Mouse (Mus musculus): ENCODE data around the gene Atg4d.
A peak's percentile ranks its signal among the peaks of the same experiment; 100 is the strongest.
"Not testable (repeated sequence)": the region's sequence is repeated elsewhere in the genome, so short reads cannot be mapped to it uniquely, and the experiment has no call there.

Atg4d gene

DNA sequence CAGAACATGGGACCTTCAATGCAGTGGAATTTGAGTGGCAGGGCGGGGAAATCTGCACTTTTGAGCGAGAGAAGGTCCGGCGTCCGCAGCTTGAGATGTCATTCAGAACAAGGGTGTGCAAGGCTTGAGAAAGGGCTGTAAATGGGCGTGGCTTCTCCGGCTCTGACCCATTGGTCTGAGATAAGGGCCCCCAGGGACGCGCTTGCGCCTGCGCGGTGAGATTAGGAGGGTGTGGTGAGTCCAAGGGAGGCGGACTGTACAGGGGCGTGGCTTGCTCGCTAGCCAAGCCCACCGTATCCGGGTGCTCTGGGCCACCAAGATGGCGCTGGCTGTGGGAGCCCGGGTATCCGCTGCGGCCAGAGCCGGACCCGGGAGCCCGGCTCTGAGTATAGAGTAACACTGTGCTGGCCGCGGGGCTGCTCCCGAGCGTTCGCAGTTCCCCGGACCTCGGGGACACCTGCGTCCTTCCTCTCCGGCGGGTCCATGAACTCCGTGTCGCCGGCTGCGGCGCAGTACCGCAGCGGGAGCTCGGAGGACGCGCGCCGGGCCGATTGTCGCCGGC lies at the start of gene Atg4d:
Atg4d (plus strand) TSS at position 294 of the 562 bp plus-strand sequence.
- peak; percentile 96 for DNase-seq (ENCODE audit: extremely low spot score, low read depth, low spot score)

DNA sequence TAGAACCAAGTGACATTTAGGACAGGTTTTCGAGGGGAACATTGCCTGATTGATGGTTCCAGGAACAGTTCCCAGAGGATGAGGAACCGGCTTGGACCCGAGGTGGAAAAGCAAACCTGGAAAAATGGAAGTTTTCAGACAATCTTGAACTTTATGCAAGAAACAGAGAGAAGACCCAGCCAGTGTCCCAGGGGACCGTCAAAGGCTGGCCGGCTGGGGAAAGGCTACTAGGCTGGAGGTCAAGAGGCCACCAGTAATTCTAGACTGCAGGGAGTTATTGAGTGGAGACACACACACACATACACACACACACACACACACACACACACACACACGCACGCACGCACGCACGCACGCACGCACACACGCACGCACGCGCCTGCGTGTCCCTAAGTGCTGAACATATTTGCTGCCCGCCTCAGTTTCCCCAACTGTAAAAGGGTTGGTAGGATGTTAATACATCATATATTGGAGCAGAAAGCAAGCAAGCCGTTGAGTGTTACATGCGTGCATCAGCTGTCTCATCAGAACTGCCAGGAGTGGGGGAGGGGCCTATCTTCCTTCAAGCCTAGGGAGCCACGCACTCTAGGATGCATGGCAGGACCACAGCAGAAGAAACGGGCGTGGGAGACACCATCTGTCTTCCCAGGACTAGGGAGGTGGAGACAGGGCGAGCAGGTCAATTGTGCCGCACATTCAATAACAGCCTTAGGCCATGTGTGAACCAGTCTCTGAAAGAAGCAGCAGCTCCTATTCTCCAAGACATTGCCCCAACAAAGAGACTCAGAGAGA lies 48.8 kb upstream of the Atg4d start:
- no peak for DNase-seq (ENCODE audit: extremely low spot score, low read depth, low spot score)

- DNase-seq (ENCODE audit: extremely low spot score, low read depth, low spot score): no peak
Measured at GRCm38 (mm10) chr9:21219820-21220219, 45.3 kb upstream of the Atg4d start.

DNA sequence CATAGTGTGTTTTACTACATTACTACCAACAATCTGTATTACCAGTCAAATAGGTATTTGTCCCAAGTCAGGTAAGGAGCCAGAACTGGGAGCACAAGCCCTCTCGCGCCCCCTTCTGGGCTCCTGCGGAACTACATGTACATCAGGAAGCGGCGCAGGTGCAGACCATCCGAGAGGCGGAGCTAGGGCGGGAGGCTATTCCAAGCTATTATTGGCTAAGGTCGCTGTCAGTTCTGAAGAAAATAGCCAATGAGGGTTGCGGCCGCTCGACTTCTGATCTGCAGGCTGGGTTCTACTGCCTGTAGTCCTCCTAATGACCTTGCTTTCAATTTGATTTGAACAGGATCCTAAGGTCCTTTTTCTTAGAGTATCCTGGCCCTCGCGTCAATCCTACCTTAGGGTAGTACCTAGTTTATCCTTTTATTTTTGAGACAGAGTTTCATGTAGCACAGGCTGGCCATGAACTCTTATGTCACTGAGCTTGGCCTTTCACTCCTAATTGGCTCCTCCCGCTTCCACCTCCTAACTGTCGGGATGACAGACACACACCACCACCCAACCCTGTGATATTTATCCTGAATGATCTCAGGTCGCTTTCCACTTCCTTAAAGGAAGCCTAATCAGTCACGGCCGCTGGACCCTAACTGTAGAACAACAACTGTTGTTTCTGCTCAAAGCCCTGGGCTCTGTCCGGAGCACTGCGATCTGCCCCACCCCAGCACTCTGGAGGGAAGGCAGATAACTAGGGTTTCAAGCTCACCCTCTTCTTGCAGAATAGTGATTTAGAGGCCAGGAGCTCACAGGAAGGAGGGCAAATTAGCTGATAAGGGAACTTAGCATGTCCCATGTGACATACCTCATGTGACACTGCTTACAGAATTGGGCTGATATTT lies 44.4 kb upstream of the Atg4d start:
- peak; percentile 79 for DNase-seq (ENCODE audit: extremely low spot score, low read depth, low spot score)

- peak; percentile 73 for DNase-seq (ENCODE audit: extremely low spot score, low read depth, low spot score)
Measured at GRCm38 (mm10) chr9:21221383-21221929, 43.6 kb upstream of the Atg4d start.

- DNase-seq (ENCODE audit: extremely low spot score, low read depth, low spot score): not testable (repeated sequence)
Measured at GRCm38 (mm10) chr9:21223490-21223889, 41.6 kb upstream of the Atg4d start.

DNA sequence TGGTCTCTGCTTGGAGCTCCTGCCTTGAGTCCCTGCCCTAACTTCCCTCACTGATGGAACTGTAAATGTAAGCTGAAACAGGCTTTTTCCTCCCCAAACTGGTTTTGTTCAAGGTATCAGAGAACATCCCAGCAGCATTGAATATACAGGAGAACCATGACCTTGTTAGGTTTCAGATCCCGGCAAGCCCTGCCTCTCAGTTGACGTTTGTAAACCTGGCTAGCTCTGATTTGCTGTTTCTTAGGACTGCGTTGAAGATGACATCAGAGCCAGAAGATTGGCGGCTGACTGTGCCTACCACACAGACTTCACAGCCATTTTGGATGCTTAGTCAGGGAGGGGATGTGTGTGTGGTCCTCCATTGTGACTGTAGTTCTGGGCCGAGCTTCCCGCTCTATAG lies 41.2 kb upstream of the Atg4d start:
- DNase-seq (ENCODE audit: extremely low spot score, low read depth, low spot score): no peak

DNA sequence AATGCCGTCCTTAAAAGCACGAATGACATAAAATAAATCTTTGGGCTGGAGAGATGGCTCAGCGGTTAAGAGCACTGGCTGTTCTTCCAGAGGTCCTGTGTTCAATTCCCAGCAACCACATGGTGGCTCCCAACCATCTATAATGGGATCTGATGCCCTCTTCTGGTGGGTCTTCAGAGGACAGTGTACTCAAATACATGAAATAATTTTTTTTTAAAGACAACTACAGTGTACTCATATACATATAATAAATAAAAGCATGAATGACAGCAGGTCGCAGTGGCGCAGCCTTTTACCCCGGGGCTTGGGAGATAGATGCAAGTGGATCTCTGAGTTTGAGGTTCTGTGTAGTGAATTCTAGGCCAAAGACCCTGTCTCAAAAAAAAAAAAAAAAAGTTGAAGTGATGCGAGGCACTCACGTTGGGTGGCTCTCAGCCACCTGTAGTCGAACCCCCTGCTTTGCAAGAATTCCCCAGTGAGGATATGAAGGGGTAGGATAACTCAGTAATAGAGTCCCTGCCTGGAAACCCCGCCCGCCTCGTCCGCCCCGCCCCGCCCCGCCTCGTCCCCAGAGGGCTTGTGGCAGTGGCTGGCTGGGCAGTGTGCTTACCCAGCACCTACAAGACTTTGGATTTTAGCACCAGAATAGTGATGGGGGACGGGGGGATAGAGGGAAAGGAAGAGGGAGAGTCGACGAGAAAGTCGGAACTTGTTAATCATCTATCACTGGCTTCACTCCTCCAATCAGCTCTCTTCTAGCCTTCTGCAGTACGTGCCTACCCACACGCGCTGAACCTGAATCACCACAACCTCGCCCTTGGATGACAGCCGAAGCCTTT lies 40.3 kb upstream of the Atg4d start:
- no peak for DNase-seq (ENCODE audit: extremely low spot score, low read depth, low spot score)

DNA sequence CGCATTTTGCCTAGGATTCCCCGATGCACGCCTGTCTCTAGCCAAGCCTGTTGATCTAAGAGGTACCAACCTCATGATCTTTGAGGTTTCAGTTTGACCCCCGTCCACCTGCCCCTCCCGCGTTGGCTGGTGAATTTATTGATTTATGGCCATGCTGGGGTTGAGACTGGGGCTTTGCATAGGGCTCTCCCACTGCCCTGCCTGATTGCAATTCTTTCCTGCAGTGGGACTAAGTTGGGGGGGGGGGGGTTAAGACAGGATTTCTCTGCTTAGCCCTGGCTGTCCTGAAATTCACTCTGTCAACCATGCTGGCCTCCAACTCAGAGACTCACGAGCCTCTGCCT lies 39.7 kb upstream of the Atg4d start:
- no peak for DNase-seq (ENCODE audit: extremely low spot score, low read depth, low spot score)

DNA sequence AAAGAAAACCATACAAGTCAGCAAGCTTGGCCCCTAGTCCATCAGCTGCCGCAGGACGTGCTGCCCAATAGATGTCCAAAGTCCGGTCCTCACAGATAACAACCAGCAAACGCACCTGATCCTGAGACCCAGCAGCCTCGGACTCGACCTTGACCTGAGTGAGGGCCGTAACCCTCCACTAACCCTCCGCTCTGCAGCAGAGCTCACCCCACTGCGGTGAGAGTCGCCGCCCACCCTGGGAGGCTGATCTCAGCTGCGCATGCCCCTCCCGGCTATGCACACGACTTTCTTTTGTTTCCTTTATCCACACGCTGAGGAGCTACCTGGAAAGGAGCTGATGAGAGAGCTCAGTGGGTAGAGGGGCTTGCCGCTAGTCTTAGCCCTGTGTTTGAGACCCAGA lies 37.8 kb upstream of the Atg4d start:
- no peak for DNase-seq (ENCODE audit: extremely low spot score, low read depth, low spot score)

- no peak for DNase-seq (ENCODE audit: extremely low spot score, low read depth, low spot score)
Measured at GRCm38 (mm10) chr9:21231551-21231950, 33.5 kb upstream of the Atg4d start.

DNA sequence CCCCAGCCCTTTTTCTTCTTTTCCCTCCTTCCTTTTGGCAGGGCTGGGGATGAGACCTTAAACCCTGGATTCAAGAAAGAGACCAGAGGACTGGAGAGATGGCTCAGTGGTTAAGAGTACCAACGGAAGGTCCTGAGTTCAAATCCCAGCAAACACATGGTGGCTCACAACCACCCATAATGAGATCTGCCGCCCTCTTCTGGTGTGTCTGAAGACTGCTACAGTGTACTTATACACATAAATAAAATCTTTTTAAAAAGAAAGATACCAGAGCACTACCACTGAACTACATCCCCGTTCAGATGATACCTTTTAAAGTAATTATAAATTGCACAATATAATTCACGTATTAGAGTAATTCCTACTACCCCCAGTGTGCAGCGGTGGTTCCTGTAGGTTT lies 32.2 kb upstream of the Atg4d start:
- no peak for DNase-seq (ENCODE audit: extremely low spot score, low read depth, low spot score)

DNA sequence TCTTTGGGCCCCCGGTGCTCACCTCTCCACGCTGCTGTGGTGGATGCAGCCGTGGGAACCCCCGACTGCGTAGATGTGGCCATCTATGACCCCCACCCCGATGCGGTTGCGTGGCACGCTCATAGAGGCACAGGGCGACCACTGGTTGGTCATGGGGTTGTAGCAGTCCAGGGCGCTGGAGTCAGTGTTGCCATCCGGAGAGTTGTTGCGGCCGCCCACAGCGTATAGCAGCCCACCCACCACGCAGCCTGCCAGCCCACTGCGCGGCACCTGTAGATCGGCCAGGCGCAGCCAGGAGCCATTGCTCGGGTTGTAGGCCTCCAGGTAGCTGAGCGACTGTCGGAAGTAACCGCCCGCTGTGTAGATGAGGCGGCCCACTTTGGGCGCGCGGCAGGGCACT lies 31.7 kb upstream of the Atg4d start:
- DNase-seq (ENCODE audit: extremely low spot score, low read depth, low spot score): no peak

DNA sequence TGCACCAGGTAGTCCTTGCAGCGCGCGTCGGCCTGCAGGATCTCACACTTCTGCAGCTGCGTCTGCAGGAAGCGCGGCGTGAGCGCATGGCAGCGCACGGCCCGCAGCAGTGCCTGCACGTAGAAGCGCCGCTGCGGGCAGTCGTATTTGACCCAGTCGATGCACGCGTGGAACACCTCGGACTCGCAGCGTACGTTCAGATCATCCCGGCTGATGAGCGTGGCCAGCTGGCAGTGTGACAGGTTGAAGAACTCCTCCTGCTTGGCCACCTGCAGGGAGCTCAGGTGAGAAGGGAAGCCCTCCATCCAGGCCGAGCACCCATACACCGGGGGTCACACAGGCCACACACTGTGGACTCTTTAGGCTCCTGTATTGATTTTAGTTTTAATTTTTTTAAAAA lies 31.3 kb upstream of the Atg4d start:
- DNase-seq (ENCODE audit: extremely low spot score, low read depth, low spot score): no peak

DNA sequence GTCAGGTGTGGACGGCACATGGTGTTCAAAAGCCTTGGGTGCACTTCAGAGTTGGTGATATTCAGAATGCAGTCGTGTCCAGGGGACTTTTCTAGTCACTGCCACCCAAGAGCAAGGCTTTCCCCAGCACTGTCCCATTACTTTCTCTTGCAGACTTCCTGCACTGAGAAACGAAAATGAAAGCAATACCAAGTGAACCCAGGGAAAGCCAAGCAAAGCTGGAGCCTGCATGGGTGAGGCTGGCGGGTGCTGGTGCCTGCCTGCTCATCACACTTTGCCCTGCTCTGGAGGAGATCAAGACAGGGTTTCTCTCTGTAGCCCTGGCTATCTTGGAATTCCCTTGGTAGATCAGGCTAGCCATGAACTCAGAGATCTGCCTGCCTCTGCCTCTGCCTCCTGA lies 29.8 kb upstream of the Atg4d start:
- DNase-seq (ENCODE audit: extremely low spot score, low read depth, low spot score): no peak

- DNase-seq (ENCODE audit: extremely low spot score, low read depth, low spot score): no peak
Measured at GRCm38 (mm10) chr9:21236991-21237367, 28.1 kb upstream of the Atg4d start.

DNA sequence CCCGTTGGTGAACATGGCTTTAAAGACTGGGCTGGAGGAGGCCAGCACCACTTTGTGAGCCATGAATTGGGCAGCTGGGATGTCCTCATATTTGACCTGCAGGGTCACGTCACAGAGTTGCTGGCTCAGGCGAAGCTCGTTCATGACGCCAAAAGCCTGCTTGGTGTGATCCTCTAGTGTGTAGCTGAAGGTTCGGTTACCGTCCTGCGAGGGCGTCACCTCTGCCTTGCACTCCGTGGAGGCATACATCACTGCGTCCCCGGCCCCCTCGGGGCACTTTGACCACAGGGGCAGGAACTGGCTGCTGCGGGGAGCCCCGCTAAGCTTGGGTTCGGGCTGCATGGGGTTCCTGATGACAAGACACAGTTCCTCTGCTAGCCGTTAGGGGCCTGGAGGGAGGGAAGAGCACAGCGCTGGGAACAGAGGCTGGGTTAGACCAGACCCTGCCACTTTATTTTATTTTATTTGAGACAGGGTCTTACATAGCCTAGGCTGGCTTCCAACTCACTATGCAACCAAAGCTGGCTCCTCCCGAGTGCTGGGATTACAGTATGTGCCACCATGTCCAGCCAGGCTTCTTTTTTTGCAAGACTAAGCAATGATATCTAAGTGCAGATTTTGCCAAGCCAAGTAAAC lies 27.6 kb upstream of the Atg4d start:
- no peak for DNase-seq (ENCODE audit: extremely low spot score, low read depth, low spot score)

GRCm38 (mm10) chr9:21238004-21238732 lies 26.9 kb upstream of the Atg4d start:
- DNase-seq (ENCODE audit: extremely low spot score, low read depth, low spot score): no peak

DNA sequence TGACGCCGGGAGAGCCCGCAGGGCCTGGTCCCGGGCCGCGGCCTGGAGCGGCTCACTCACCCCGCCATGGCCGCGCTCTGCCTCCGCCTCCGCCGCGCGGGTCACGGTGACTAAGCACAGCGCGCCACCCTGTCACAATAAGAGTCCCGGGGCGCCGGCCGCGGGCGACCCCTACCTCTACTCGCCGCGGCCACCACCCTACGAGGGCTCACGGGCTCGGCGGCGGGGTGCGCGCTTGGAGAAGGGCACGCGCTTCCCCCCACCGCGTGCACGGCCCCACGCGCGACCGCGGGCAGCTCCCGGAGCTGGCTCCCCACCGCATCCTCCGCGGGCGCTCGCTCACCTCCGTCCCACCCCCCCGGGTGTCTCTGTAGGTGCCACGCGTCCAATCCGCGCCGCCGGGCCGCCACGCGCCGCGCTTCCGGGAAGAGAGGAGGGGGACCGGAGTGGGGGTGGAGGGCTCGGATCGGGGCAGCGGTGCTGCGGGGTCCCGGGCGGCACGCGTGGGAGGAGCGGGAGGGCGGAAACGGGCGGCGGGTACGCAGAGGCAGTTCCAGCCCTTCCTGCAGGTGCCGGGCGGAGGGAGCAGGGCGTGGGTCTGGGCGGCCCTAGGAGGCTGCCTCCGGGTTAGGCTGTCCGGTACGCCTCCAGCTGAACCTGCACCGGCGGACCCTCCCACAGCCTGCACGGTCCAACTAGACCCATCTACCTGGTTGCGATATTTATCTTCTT lies 26.2 kb upstream of the Atg4d start, which contains the start of gene Keap1:
Keap1 (minus strand) TSS at position 629 of the 732 bp plus-strand sequence.
- no peak for DNase-seq (ENCODE audit: extremely low spot score, low read depth, low spot score)

Measured in hindlimb bud, embryonic 11.5 days (tissue).